Mouse (Mus musculus): ENCODE results near the gene Sesn3. TPM values are rescaled to one million over a fixed set of nuclear protein-coding genes. Genes with fewer than 3 reads are reported as not detected.

The Sesn3 gene
- total and polyA plus RNA-seq, 3 experiments = 1.5 to 6.0 TPM; not detected in 1

- Histone ChIP-seq H3K27ac (ENCODE audit: control insufficient read depth, low read depth, low read length) (no peak overlapping the region), H3K36me3 (ENCODE audit: control insufficient read depth in 1 of 2, insufficient read depth in 2 of 2, low read length in 2 of 2) (no peaks in the 10 kb centered on the region), H3K4me1 (ENCODE audit: control insufficient read depth in 1 of 2, insufficient read depth in 2 of 2, low read length in 2 of 2) (no peaks in the 10 kb centered on the region), H3K4me3 (ENCODE audit: control insufficient read depth in 1 of 2, insufficient read depth in 1 of 2, low read depth in 2 of 2, low read length in 2 of 2) (no peak overlapping the region), H3K9me3 (replicated peaks; ENCODE audit: insufficient read depth, low read length) (no peaks in the 10 kb centered on the region), H3K79me2 (ENCODE audit: control insufficient read depth, insufficient read depth, low read length, poor library complexity) (no peaks in the 10 kb centered on the region), H3K9ac (ENCODE audit: control insufficient read depth, low read depth, low read length, poor library complexity, severe bottlenecking) (no peak overlapping the region), H3K27me3 (ENCODE audit: control insufficient read depth in 1 of 2, insufficient read depth in 2 of 2, low read length in 2 of 2) (peaks cover 28 to 45% of the 10 kb centered on the region in 2 experiments)
- no peak for TF ChIP-seq TAL1 (IDR thresholded peaks at IDR 0.05; ENCODE audit: low read length)
- TF ChIP-seq CTCF (IDR thresholded peaks at IDR 0.05 in 2 of 3, conservative IDR thresholded peaks at IDR 0.05 in 1 of 3; ENCODE audit: control insufficient read depth in 1 of 3, insufficient read depth in 1 of 3, low read depth in 2 of 3, low read length in 3 of 3, poor library complexity in 1 of 3, severe bottlenecking in 1 of 3) = no peak
- TF ChIP-seq KAT2A (conservative IDR thresholded peaks at IDR 0.05; ENCODE audit: low read depth, low read length) = no peak
- TF ChIP-seq ZMIZ1 (IDR thresholded peaks at IDR 0.05; ENCODE audit: low read depth, low read length) = no peak
- DNase-seq (ENCODE audit: low read depth, low spot score) = no peak
Measured at GRCm38 (mm10) chr9:14248209-14248596, 26.7 kb upstream of the Sesn3 start.

GRCm38 (mm10) chr9:14261150-14261549, 13.7 kb upstream of the Sesn3 start:
- H3K4me1 ChIP-seq (ENCODE audit: control insufficient read depth in 1 of 2, insufficient read depth in 2 of 2, low read length in 2 of 2) = no peaks in the 10 kb centered on the region
- H3K79me2 ChIP-seq (ENCODE audit: control insufficient read depth, insufficient read depth, low read length, poor library complexity) = no peaks in the 10 kb centered on the region
- no peak overlapping the region for H3K9ac ChIP-seq (ENCODE audit: control insufficient read depth, low read depth, low read length, poor library complexity, severe bottlenecking)
- no peak overlapping the region for H3K27ac ChIP-seq (ENCODE audit: control insufficient read depth, low read depth, low read length)
- no peak overlapping the region for H3K4me3 ChIP-seq (ENCODE audit: control insufficient read depth in 1 of 2, insufficient read depth in 1 of 2, low read depth in 2 of 2, low read length in 2 of 2)
- peaks cover 4 to 8% of the 10 kb centered on the region in 2 experiments for H3K27me3 ChIP-seq (ENCODE audit: control insufficient read depth in 1 of 2, insufficient read depth in 2 of 2, low read length in 2 of 2)
- DNase-seq (ENCODE audit: low read depth, low spot score) = no peak
- H3K9me3 ChIP-seq (replicated peaks; ENCODE audit: insufficient read depth, low read length) = no peaks in the 10 kb centered on the region
- no peak for TF ChIP-seq E2F4 (IDR thresholded peaks at IDR 0.05; ENCODE audit: borderline replicate concordance, low read depth, low read length)
- TF ChIP-seq NELFE (IDR thresholded peaks at IDR 0.05; ENCODE audit: low read depth, low read length) = no peak
- no peak for TF ChIP-seq CHD2 (IDR thresholded peaks at IDR 0.05; ENCODE audit: low read length)
- TF ChIP-seq ZNF384 (IDR thresholded peaks at IDR 0.05; ENCODE audit: low read depth, low read length) = no peak
- TF ChIP-seq MYC (IDR thresholded peaks at IDR 0.05; ENCODE audit: low read depth, low read length) = no peak
- TF ChIP-seq ETS1 (IDR thresholded peaks at IDR 0.05; ENCODE audit: low read depth, low read length) = no peak
- TF ChIP-seq MEF2A (IDR thresholded peaks at IDR 0.05; ENCODE audit: extremely low read depth, insufficient replicate concordance, low read depth, low read length, poor library complexity, severe bottlenecking) = no peak
- TF ChIP-seq CTCF (IDR thresholded peaks at IDR 0.05 in 2 of 3, conservative IDR thresholded peaks at IDR 0.05 in 1 of 3; ENCODE audit: control insufficient read depth in 1 of 3, insufficient read depth in 1 of 3, low read depth in 2 of 3, low read length in 3 of 3, poor library complexity in 1 of 3, severe bottlenecking in 1 of 3) = no peak
- TF ChIP-seq NRF1 (IDR thresholded peaks at IDR 0.05; ENCODE audit: insufficient read depth, low read depth, low read length, poor library complexity, severe bottlenecking) = no peak
- TF ChIP-seq USF2 (IDR thresholded peaks at IDR 0.05; ENCODE audit: borderline replicate concordance in 1 of 2, insufficient read depth in 1 of 2, low read depth in 1 of 2, low read length in 2 of 2) = no peak
- TF ChIP-seq TBP (IDR thresholded peaks at IDR 0.05; ENCODE audit: low read depth, low read length) = no peak
- TF ChIP-seq GABPA (IDR thresholded peaks at IDR 0.05; ENCODE audit: low read depth, low read length) = no peak
- no peak for TF ChIP-seq USF1 (IDR thresholded peaks at IDR 0.05; ENCODE audit: low read depth, low read length)
- TF ChIP-seq KAT2A (conservative IDR thresholded peaks at IDR 0.05; ENCODE audit: low read depth, low read length) = no peak
- TF ChIP-seq MXI1 (IDR thresholded peaks at IDR 0.05; ENCODE audit: low read depth, low read length) = no peak
- no peak for TF ChIP-seq TCF12 (IDR thresholded peaks at IDR 0.05; ENCODE audit: low read depth, low read length)
- no peak for TF ChIP-seq CHD1 (IDR thresholded peaks at IDR 0.05; ENCODE audit: low read depth, low read length)
- no peak for TF ChIP-seq ZKSCAN1 (IDR thresholded peaks at IDR 0.05; ENCODE audit: low read depth, low read length)
- TF ChIP-seq EP300 (IDR thresholded peaks at IDR 0.05; ENCODE audit: low read depth in 1 of 2, low read length in 2 of 2) = no peak
- no peak for TF ChIP-seq RCOR1 (IDR thresholded peaks at IDR 0.05; ENCODE audit: low read depth, low read length)
- no peaks in the 10 kb centered on the region for H3K36me3 ChIP-seq (ENCODE audit: control insufficient read depth in 1 of 2, insufficient read depth in 2 of 2, low read length in 2 of 2)

All from MEL (cell line).